Mouse (Mus musculus): Measurements from ENCODE around the gene Gtf2f2. TPM values are rescaled to one million over a fixed set of nuclear protein-coding genes. Genes with fewer than 3 reads are reported as not detected.

The Gtf2f2 gene
- polyA plus RNA-seq, 1 experiment from 2014 or later = 44.3 TPM

DNA sequence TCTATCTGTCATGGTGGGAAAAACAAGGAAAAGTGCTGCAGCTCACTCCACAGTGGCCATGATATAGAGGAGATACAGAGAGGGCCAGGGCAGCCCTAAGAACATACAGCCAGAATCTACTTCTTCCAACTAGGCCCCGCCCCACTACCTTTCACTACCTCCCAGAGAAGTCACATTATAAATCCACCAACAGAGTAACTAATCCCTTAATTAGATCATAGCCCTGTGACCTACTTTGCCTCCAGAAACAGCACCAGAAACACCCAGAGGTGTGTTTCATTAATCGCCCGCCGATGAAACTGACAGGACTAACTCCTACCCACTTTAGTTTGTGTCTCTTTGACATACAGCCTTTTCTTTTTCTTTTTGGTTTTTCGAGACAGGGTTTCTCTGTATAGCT is 1.5 kb downstream of the Gtf2f2 start:
- Histone ChIP-seq H3K36me3 (ENCODE audit: control insufficient read depth, insufficient read depth, low read length) (no peaks in the 10 kb centered on the region), H3K4me3 (replicated peaks; ENCODE audit: low read depth, low read length) (peak overlapping the region; percentile 95; the same call in 1 of the 2 replicates), H3K27ac (replicated peaks; ENCODE audit: low read depth, low read length) (no peak overlapping the region), H3K9me3 (ENCODE audit: control insufficient read depth, low read length) (no peaks in the 10 kb centered on the region), H3K27me3 (ENCODE audit: control insufficient read depth, insufficient read depth, low read length) (no peaks in the 10 kb centered on the region), H3K9ac (replicated peaks; ENCODE audit: low read length) (no peak overlapping the region), H3K4me2 (ENCODE audit: low read length) (peak overlapping the region; percentile 62), H3K4me1 (ENCODE audit: control insufficient read depth, insufficient read depth, low read length) (peaks cover 13% of the 10 kb centered on the region)
- DNase-seq (no peak), ATAC-seq (ENCODE audit: low FRiP score, low TSS enrichment) (no peak)
- WGBS = 88% methylated on average over 5 of the region's 5 CpGs

DNA sequence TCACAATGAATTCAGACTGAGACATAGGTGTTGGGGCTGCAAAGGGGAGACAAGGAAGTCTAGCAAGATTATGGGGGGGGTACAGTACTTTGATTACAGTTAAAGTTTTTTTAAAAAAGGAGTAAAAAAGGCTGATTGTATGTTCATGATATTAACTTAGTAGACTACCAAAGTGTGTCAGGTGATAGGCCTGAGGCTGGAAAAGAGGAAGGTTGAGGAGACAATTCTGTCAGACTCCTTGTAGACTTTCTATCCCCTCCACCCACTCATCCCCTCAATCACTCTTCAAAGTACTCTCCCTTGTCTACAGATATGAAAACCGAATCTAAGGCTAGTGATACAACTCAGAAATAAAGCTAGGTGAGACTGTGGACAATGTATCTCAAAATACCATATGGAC is 2.5 kb downstream of the Gtf2f2 start:
- 97% methylated on average over 1 of the region's 1 CpGs for WGBS
- Histone ChIP-seq H3K27ac (replicated peaks; ENCODE audit: low read depth, low read length) (no peak overlapping the region), H3K4me1 (ENCODE audit: control insufficient read depth, insufficient read depth, low read length) (peaks cover 13% of the 10 kb centered on the region), H3K4me2 (ENCODE audit: low read length) (no peak overlapping the region), H3K9me3 (ENCODE audit: control insufficient read depth, low read length) (no peaks in the 10 kb centered on the region), H3K9ac (replicated peaks; ENCODE audit: low read length) (no peak overlapping the region), H3K4me3 (replicated peaks; ENCODE audit: low read depth, low read length) (no peak overlapping the region), H3K36me3 (ENCODE audit: control insufficient read depth, insufficient read depth, low read length) (no peaks in the 10 kb centered on the region), H3K27me3 (ENCODE audit: control insufficient read depth, insufficient read depth, low read length) (no peaks in the 10 kb centered on the region)
- ATAC-seq (ENCODE audit: low FRiP score, low TSS enrichment) (no peak), DNase-seq (no peak)

DNA sequence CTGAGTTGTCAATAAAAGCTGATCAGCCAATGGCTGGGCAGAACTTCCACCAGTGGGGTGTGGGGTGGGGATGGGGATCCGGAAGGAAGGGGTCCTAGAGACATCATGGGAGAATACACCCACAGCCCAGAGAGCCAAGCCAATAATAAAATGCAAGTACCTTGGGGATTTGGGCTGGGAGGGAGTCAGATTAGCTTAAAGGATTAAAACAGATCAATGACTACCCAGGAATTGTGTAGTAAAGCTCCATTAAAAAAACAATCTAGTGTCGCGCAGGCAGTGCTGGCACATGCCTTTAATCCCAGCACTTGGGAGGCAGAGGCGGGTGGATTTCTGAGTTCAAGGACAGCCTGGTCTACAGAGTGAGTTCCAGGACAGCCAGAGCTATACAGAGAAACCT is 5.7 kb downstream of the Gtf2f2 start:
- ATAC-seq (ENCODE audit: low FRiP score, low TSS enrichment) = no peak
- H3K4me2 ChIP-seq (ENCODE audit: low read length) = no peak overlapping the region
- 70% methylated on average over 4 of the region's 4 CpGs for WGBS
- H3K4me3 ChIP-seq (replicated peaks; ENCODE audit: low read depth, low read length) = no peak overlapping the region
- H3K9me3 ChIP-seq (ENCODE audit: control insufficient read depth, low read length) = no peaks in the 10 kb centered on the region
- H3K36me3 ChIP-seq (ENCODE audit: control insufficient read depth, insufficient read depth, low read length) = no peaks in the 10 kb centered on the region
- no peaks in the 10 kb centered on the region for H3K27me3 ChIP-seq (ENCODE audit: control insufficient read depth, insufficient read depth, low read length)
- DNase-seq = no peak
- H3K9ac ChIP-seq (replicated peaks; ENCODE audit: low read length) = no peak overlapping the region
- no peak overlapping the region for H3K27ac ChIP-seq (replicated peaks; ENCODE audit: low read depth, low read length)
- H3K4me1 ChIP-seq (ENCODE audit: control insufficient read depth, insufficient read depth, low read length) = peaks cover 7% of the 10 kb centered on the region

DNA sequence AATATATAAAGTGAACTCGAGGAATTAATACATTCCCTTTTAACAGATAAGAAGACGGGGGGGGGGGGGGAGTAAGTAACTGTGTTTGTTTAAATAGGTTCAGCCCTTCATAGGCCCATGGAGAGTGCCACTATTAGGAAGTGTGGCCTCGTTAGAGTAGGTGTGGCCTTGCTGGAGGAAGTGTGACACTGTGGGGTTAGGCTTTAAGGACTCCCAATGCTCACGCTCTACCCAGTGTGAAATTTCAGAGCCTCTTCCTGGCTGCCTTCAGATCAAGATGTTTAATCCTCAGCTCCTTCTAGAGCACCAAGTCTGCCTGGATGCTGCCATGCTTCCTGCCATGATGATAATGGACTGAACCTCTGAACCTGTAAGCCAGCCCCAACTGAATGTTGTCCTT is 8.9 kb downstream of the Gtf2f2 start:
- WGBS = 88% methylated on average over 4 of the region's 4 CpGs
- Histone ChIP-seq H3K4me1 (ENCODE audit: control insufficient read depth, insufficient read depth, low read length) (no peaks in the 10 kb centered on the region), H3K9me3 (ENCODE audit: control insufficient read depth, low read length) (no peaks in the 10 kb centered on the region), H3K4me2 (ENCODE audit: low read length) (no peak overlapping the region), H3K27ac (replicated peaks; ENCODE audit: low read depth, low read length) (no peak overlapping the region), H3K4me3 (replicated peaks; ENCODE audit: low read depth, low read length) (no peak overlapping the region), H3K9ac (replicated peaks; ENCODE audit: low read length) (no peak overlapping the region), H3K27me3 (ENCODE audit: control insufficient read depth, insufficient read depth, low read length) (no peaks in the 10 kb centered on the region), H3K36me3 (ENCODE audit: control insufficient read depth, insufficient read depth, low read length) (no peaks in the 10 kb centered on the region)
- DNase-seq (no peak), ATAC-seq (ENCODE audit: low FRiP score, low TSS enrichment) (no peak)

DNA sequence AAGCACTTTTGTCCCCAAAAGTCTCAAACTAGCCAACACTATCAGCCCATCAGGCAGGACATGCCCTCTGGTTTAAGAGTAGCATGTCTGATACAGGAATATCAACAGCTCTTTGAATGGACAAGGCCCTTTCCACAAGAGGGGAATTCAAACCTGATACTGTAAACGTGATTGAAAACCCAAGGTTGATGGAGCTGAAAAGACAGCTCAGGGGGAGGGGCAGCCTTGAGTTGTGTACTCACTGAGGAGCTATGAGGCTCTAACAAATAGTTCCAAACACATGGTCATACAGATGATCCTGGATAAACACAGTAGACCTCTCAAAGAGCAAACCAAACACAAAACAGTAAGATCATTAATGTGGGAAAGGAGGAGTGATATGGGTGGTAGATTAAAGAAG is 12.6 kb downstream of the Gtf2f2 start:
- no peaks in the 10 kb centered on the region for H3K9me3 ChIP-seq (ENCODE audit: control insufficient read depth, low read length)
- no peaks in the 10 kb centered on the region for H3K4me1 ChIP-seq (ENCODE audit: control insufficient read depth, insufficient read depth, low read length)
- no peaks in the 10 kb centered on the region; the same call in 1 of the 2 replicates for H3K36me3 ChIP-seq (ENCODE audit: control insufficient read depth, insufficient read depth, low read length)
- WGBS = 74% methylated on average over 1 of the region's 1 CpGs
- H3K4me2 ChIP-seq (ENCODE audit: low read length) = no peak overlapping the region
- H3K27me3 ChIP-seq (ENCODE audit: control insufficient read depth, insufficient read depth, low read length) = no peaks in the 10 kb centered on the region
- DNase-seq (no peak), ATAC-seq (ENCODE audit: low FRiP score, low TSS enrichment) (no peak)
- no peak overlapping the region for H3K9ac ChIP-seq (replicated peaks; ENCODE audit: low read length)
- H3K27ac ChIP-seq (replicated peaks; ENCODE audit: low read depth, low read length) = no peak overlapping the region
- H3K4me3 ChIP-seq (replicated peaks; ENCODE audit: low read depth, low read length) = no peak overlapping the region

DNA sequence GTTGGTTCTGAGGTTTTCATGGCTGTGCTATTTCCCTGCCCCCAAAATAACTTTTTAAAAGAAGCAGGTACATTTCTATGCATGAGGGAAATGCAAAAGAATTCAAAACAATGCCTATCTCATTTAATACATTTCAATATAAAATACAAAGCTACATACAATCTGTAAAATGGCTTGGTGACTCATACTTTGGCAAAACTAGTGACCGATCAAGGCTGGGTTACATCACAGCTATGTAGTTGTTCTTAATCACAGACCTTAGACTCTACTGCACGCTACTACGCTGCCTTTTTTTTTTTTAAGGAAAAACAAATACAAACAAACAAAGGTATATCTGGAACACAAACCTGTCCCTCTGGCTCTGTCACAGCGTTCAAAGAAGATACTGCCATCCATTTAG is 18.3 kb downstream of the Gtf2f2 start:
- ATAC-seq (ENCODE audit: low FRiP score, low TSS enrichment) = no peak
- H3K27me3 ChIP-seq (ENCODE audit: control insufficient read depth, insufficient read depth, low read length) = no peaks in the 10 kb centered on the region
- WGBS = 95% methylated on average over 4 of the region's 4 CpGs

DNA sequence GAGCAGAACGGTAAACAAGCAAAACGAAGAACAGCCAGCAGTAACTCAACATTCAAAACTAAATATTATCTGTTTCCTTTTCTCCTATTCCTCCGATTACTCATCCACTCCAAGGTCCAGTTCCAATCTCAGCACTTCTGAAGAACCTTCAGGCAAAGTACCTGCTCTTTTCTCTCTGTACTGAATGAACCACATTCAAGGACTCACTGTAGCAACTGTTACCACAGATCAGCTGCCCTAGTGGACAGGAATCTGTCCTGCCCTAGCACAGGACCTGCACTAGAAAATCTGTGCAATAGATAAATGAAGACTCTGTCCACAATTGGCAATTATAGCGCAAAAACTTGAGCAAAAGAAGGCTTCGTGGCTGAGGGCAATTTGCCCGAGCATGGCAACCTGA is 19.7 kb downstream of the Gtf2f2 start:
- DNase-seq (no peak), ATAC-seq (ENCODE audit: low FRiP score, low TSS enrichment) (no peak)
- no peaks in the 10 kb centered on the region for H3K27me3 ChIP-seq (ENCODE audit: control insufficient read depth, insufficient read depth, low read length)
- no peak overlapping the region for H3K4me2 ChIP-seq (ENCODE audit: low read length)
- 92% methylated on average over 6 of the region's 6 CpGs for WGBS
- no peaks in the 10 kb centered on the region for H3K4me1 ChIP-seq (ENCODE audit: control insufficient read depth, insufficient read depth, low read length)
- H3K27ac ChIP-seq (replicated peaks; ENCODE audit: low read depth, low read length) = no peak overlapping the region
- H3K9ac ChIP-seq (replicated peaks; ENCODE audit: low read length) = no peak overlapping the region
- H3K36me3 ChIP-seq (ENCODE audit: control insufficient read depth, insufficient read depth, low read length) = no peaks in the 10 kb centered on the region
- H3K9me3 ChIP-seq (ENCODE audit: control insufficient read depth, low read length) = no peaks in the 10 kb centered on the region
- H3K4me3 ChIP-seq (replicated peaks; ENCODE audit: low read depth, low read length) = no peak overlapping the region

More for the DNA sequence above, 18.3 kb downstream of the Gtf2f2 start:
- Histone ChIP-seq H3K4me2 (ENCODE audit: low read length) (no peak overlapping the region), H3K36me3 (ENCODE audit: control insufficient read depth, insufficient read depth, low read length) (no peaks in the 10 kb centered on the region; the same call in 1 of the 2 replicates), H3K4me3 (replicated peaks; ENCODE audit: low read depth, low read length) (no peak overlapping the region), H3K9me3 (ENCODE audit: control insufficient read depth, low read length) (no peaks in the 10 kb centered on the region), H3K9ac (replicated peaks; ENCODE audit: low read length) (no peak overlapping the region), H3K4me1 (ENCODE audit: control insufficient read depth, insufficient read depth, low read length) (no peaks in the 10 kb centered on the region), H3K27ac (replicated peaks; ENCODE audit: low read depth, low read length) (no peak overlapping the region)
- no peak for DNase-seq

DNA sequence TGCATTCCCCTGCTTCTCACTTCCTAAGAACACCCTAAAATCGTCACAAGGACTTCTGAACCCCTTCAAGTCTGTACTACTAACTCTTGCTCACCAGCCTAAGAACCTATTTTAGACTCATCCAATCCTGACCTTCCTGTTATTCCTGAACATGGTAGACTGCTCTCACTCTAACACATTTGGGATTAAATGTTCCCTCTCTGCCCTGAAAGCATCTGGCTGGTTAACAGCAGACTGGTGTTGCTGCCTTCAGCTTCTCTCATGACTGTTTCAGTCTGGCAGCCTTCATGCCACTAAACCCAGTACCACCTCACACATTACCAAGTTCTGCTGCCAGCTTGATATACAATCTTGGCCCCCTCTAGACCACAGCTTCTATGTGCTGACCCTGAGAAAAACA is 21.5 kb downstream of the Gtf2f2 start:
- Histone ChIP-seq H3K9ac (replicated peaks; ENCODE audit: low read length) (no peak overlapping the region), H3K4me1 (ENCODE audit: control insufficient read depth, insufficient read depth, low read length) (0 out of 2 replicates have a peak, but pooled peaks cover 6% of the 10 kb centered on the region), H3K4me3 (replicated peaks; ENCODE audit: low read depth, low read length) (no peak overlapping the region), H3K27me3 (ENCODE audit: control insufficient read depth, insufficient read depth, low read length) (no peaks in the 10 kb centered on the region), H3K9me3 (ENCODE audit: control insufficient read depth, low read length) (no peaks in the 10 kb centered on the region), H3K36me3 (ENCODE audit: control insufficient read depth, insufficient read depth, low read length) (no peaks in the 10 kb centered on the region), H3K4me2 (ENCODE audit: low read length) (no peak overlapping the region), H3K27ac (replicated peaks; ENCODE audit: low read depth, low read length) (no peak overlapping the region)
- 80% methylated on average over 1 of the region's 1 CpGs for WGBS
- no peak for ATAC-seq (ENCODE audit: low FRiP score, low TSS enrichment)
- no peak for DNase-seq

DNA sequence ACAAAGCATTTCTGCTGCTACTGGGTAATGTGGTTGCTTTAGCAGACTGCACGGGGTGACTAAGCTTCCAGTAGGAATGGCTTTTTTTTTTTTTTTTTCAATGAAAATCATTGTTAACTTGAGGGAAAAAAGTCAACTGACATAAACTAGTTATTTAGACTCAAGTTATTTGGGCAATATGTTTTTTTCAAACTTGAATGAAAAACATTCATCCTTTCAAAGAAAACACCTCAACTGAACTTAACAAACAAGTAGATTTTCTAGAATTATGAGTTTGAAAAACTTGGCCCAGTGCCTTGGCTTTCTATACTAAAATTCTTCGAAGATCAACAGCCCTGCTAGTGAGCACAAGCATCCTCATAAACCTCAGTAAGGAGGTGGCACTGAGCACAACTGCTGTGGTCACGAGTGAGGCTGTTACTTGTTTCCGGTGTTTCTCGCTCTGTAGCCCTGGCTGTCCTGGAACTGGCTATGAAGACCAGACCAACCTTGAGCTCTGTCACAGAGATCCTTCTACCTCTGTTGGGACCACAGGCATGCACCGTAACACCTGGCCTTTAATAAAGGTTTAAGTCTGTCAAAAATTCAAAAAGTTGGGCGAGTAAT is 23.7 kb downstream of the Gtf2f2 start:
- H3K4me3 ChIP-seq (replicated peaks; ENCODE audit: low read depth, low read length) = no peak overlapping the region
- no peak for ATAC-seq (ENCODE audit: low FRiP score, low TSS enrichment)
- H3K27ac ChIP-seq (replicated peaks; ENCODE audit: low read depth, low read length) = no peak overlapping the region
- H3K27me3 ChIP-seq (ENCODE audit: control insufficient read depth, insufficient read depth, low read length) = no peaks in the 10 kb centered on the region
- H3K4me2 ChIP-seq (ENCODE audit: low read length) = no peak overlapping the region
- H3K36me3 ChIP-seq (ENCODE audit: control insufficient read depth, insufficient read depth, low read length) = no peaks in the 10 kb centered on the region
- H3K9ac ChIP-seq (replicated peaks; ENCODE audit: low read length) = no peak overlapping the region
- no peak for DNase-seq
- 92% methylated on average over 7 of the region's 7 CpGs for WGBS
- H3K4me1 ChIP-seq (ENCODE audit: control insufficient read depth, insufficient read depth, low read length) = 0 out of 2 replicates have a peak, but pooled peaks cover 8% of the 10 kb centered on the region
- H3K9me3 ChIP-seq (ENCODE audit: control insufficient read depth, low read length) = no peaks in the 10 kb centered on the region

Measured in midbrain, embryonic 14.5 days (tissue).